Mouse (Mus musculus): Measurements from ENCODE around the gene Hltf. TPM values are rescaled to one million over a fixed set of nuclear protein-coding genes. Genes with fewer than 3 reads are reported as not detected.

Hltf gene
- polyA plus RNA-seq, 1 experiment from 2014 or later: 22.8 TPM

GRCm38 (mm10) chr3:20134545-20134944 is 76.9 kb downstream of the Hltf start:
- H3K4me1 ChIP-seq: no peaks in the 10 kb centered on the region
- H3K4me2 ChIP-seq (replicated peaks): no peak overlapping the region
- no peaks in the 10 kb centered on the region for H3K9me3 ChIP-seq
- H3K4me3 ChIP-seq: no peak overlapping the region
- WGBS: 67% methylated on average over 3 of the region's 3 CpGs
- no peaks in the 10 kb centered on the region for H3K27me3 ChIP-seq (replicated peaks)
- no peak for ATAC-seq (ENCODE audit: low FRiP score, low read depth)
- H3K27ac ChIP-seq: no peak overlapping the region
- no peaks in the 10 kb centered on the region for H3K36me3 ChIP-seq
- H3K9ac ChIP-seq: no peak overlapping the region

- Histone ChIP-seq H3K4me3 (no peak overlapping the region), H3K9ac (no peak overlapping the region), H3K9me3 (no peaks in the 10 kb centered on the region), H3K27me3 (replicated peaks) (no peaks in the 10 kb centered on the region), H3K36me3 (no peaks in the 10 kb centered on the region), H3K27ac (no peak overlapping the region), H3K4me1 (no peaks in the 10 kb centered on the region), H3K4me2 (replicated peaks) (no peak overlapping the region)
- WGBS: 91% methylated on average over 9 of the region's 9 CpGs
- ATAC-seq (ENCODE audit: low FRiP score, low read depth): no peak
Measured at GRCm38 (mm10) chr3:20136868-20137581, 79.4 kb downstream of the Hltf start.

- no peak overlapping the region for H3K27ac ChIP-seq
- no peaks in the 10 kb centered on the region for H3K36me3 ChIP-seq
- H3K27me3 ChIP-seq (replicated peaks): no peaks in the 10 kb centered on the region
- H3K9me3 ChIP-seq: no peaks in the 10 kb centered on the region
- no peak overlapping the region for H3K9ac ChIP-seq
- H3K4me3 ChIP-seq: no peak overlapping the region
- no peaks in the 10 kb centered on the region for H3K4me1 ChIP-seq
- H3K4me2 ChIP-seq (replicated peaks): no peak overlapping the region
- no peak for ATAC-seq (ENCODE audit: low FRiP score, low read depth)
Measured at GRCm38 (mm10) chr3:20141240-20141639, 83.6 kb downstream of the Hltf start.

- no peak for ATAC-seq (ENCODE audit: low FRiP score, low read depth)
- 18% methylated on average over 1 of the region's 1 CpGs for WGBS
Measured at GRCm38 (mm10) chr3:20141679-20142078, 84.1 kb downstream of the Hltf start.

GRCm38 (mm10) chr3:20142101-20142500 is 84.5 kb downstream of the Hltf start:
- H3K27ac ChIP-seq: no peak overlapping the region
- 84% methylated on average over 2 of the region's 2 CpGs for WGBS

More at GRCm38 (mm10) chr3:20141679-20142078, 84.1 kb downstream of the Hltf start:
- Histone ChIP-seq H3K27ac (no peak overlapping the region), H3K27me3 (replicated peaks) (no peaks in the 10 kb centered on the region), H3K36me3 (no peaks in the 10 kb centered on the region), H3K9me3 (no peaks in the 10 kb centered on the region), H3K9ac (no peak overlapping the region), H3K4me3 (no peak overlapping the region), H3K4me2 (replicated peaks) (no peak overlapping the region), H3K4me1 (no peaks in the 10 kb centered on the region)

GRCm38 (mm10) chr3:20142576-20142975 is 85.0 kb downstream of the Hltf start:
- Histone ChIP-seq H3K27ac (no peak overlapping the region), H3K4me3 (no peak overlapping the region), H3K36me3 (no peaks in the 10 kb centered on the region), H3K9ac (no peak overlapping the region), H3K9me3 (no peaks in the 10 kb centered on the region), H3K4me1 (no peaks in the 10 kb centered on the region), H3K27me3 (replicated peaks) (no peaks in the 10 kb centered on the region), H3K4me2 (replicated peaks) (no peak overlapping the region)
- ATAC-seq (ENCODE audit: low FRiP score, low read depth): no peak
- WGBS: 64% methylated on average over 3 of the region's 3 CpGs

More at GRCm38 (mm10) chr3:20142101-20142500, 84.5 kb downstream of the Hltf start:
- no peaks in the 10 kb centered on the region for H3K27me3 ChIP-seq (replicated peaks)
- ATAC-seq (ENCODE audit: low FRiP score, low read depth): no peak
- H3K4me2 ChIP-seq (replicated peaks): no peak overlapping the region
- no peaks in the 10 kb centered on the region for H3K36me3 ChIP-seq
- H3K4me3 ChIP-seq: no peak overlapping the region
- H3K9ac ChIP-seq: no peak overlapping the region
- H3K4me1 ChIP-seq: no peaks in the 10 kb centered on the region
- no peaks in the 10 kb centered on the region for H3K9me3 ChIP-seq

GRCm38 (mm10) chr3:20143726-20144125 is 86.1 kb downstream of the Hltf start:
- ATAC-seq (ENCODE audit: low FRiP score, low read depth): no peak
- no peaks in the 10 kb centered on the region for H3K4me1 ChIP-seq
- H3K27me3 ChIP-seq (replicated peaks): no peaks in the 10 kb centered on the region
- no peak overlapping the region for H3K9ac ChIP-seq
- H3K4me3 ChIP-seq: no peak overlapping the region
- no peak overlapping the region for H3K4me2 ChIP-seq (replicated peaks)
- 0 out of 2 replicates have a peak, but pooled peaks cover 2% of the 10 kb centered on the region for H3K36me3 ChIP-seq
- 88% methylated on average over 3 of the region's 3 CpGs for WGBS
- H3K9me3 ChIP-seq: no peaks in the 10 kb centered on the region
- no peak overlapping the region for H3K27ac ChIP-seq

GRCm38 (mm10) chr3:20144401-20144800 is 86.8 kb downstream of the Hltf start:
- H3K36me3 ChIP-seq: 0 out of 2 replicates have a peak, but pooled peaks cover 2% of the 10 kb centered on the region
- 30% methylated on average over 2 of the region's 2 CpGs for WGBS
- ATAC-seq (ENCODE audit: low FRiP score, low read depth): no peak
- no peaks in the 10 kb centered on the region for H3K4me1 ChIP-seq
- H3K4me3 ChIP-seq: no peak overlapping the region
- no peaks in the 10 kb centered on the region for H3K27me3 ChIP-seq (replicated peaks)
- no peaks in the 10 kb centered on the region for H3K9me3 ChIP-seq
- no peak overlapping the region for H3K27ac ChIP-seq
- H3K9ac ChIP-seq: no peak overlapping the region
- no peak overlapping the region for H3K4me2 ChIP-seq (replicated peaks)

GRCm38 (mm10) chr3:20145696-20146113 is 88.1 kb downstream of the Hltf start:
- no peak for ATAC-seq (ENCODE audit: low FRiP score, low read depth)

GRCm38 (mm10) chr3:20146884-20147395 is 89.3 kb downstream of the Hltf start:
- Histone ChIP-seq H3K4me2 (replicated peaks) (no peak overlapping the region), H3K27ac (no peak overlapping the region), H3K36me3 (peaks cover 2% of the 10 kb centered on the region; the same call in 1 of the 2 replicates), H3K9me3 (no peaks in the 10 kb centered on the region), H3K4me1 (no peaks in the 10 kb centered on the region), H3K9ac (no peak overlapping the region), H3K27me3 (replicated peaks) (no peaks in the 10 kb centered on the region), H3K4me3 (no peak overlapping the region)
- no peak for ATAC-seq (ENCODE audit: low FRiP score, low read depth)
- 75% methylated on average over 7 of the region's 7 CpGs for WGBS

More at GRCm38 (mm10) chr3:20145696-20146113, 88.1 kb downstream of the Hltf start:
- no peaks in the 10 kb centered on the region for H3K4me1 ChIP-seq
- no peaks in the 10 kb centered on the region for H3K27me3 ChIP-seq (replicated peaks)
- H3K4me2 ChIP-seq (replicated peaks): no peak overlapping the region
- peaks cover 2% of the 10 kb centered on the region; the same call in 1 of the 2 replicates for H3K36me3 ChIP-seq
- H3K9ac ChIP-seq: no peak overlapping the region
- H3K9me3 ChIP-seq: no peaks in the 10 kb centered on the region
- no peak overlapping the region for H3K27ac ChIP-seq
- WGBS: 85% methylated on average over 1 of the region's 1 CpGs
- no peak overlapping the region for H3K4me3 ChIP-seq

- Histone ChIP-seq H3K4me3 (no peak overlapping the region), H3K9me3 (no peaks in the 10 kb centered on the region), H3K36me3 (peaks cover 2% of the 10 kb centered on the region; the same call in 1 of the 2 replicates), H3K9ac (no peak overlapping the region), H3K4me2 (replicated peaks) (no peak overlapping the region), H3K4me1 (no peaks in the 10 kb centered on the region), H3K27me3 (replicated peaks) (no peaks in the 10 kb centered on the region), H3K27ac (no peak overlapping the region)
- ATAC-seq (ENCODE audit: low FRiP score, low read depth): no peak
- WGBS: 88% methylated on average over 5 of the region's 5 CpGs
Measured at GRCm38 (mm10) chr3:20147647-20148046, 90.0 kb downstream of the Hltf start.

- peaks cover 2% of the 10 kb centered on the region; the same call in 1 of the 2 replicates for H3K36me3 ChIP-seq
- no peak overlapping the region for H3K9ac ChIP-seq
- no peak overlapping the region for H3K4me3 ChIP-seq
- H3K27ac ChIP-seq: no peak overlapping the region
- H3K9me3 ChIP-seq: no peaks in the 10 kb centered on the region
- WGBS: 86% methylated on average over 2 of the region's 2 CpGs
- no peak overlapping the region for H3K4me2 ChIP-seq (replicated peaks)
- H3K4me1 ChIP-seq: peaks cover 9% of the 10 kb centered on the region; the same call in 1 of the 2 replicates
- ATAC-seq (ENCODE audit: low FRiP score, low read depth): no peak
- no peaks in the 10 kb centered on the region for H3K27me3 ChIP-seq (replicated peaks)
Measured at GRCm38 (mm10) chr3:20150511-20150910, 92.9 kb downstream of the Hltf start.

Data from neural tube, embryonic 12.5 days (tissue).